Mouse (Mus musculus): ENCODE data around the gene Fam149b. TPM values are rescaled to one million over a fixed set of nuclear protein-coding genes. Genes with fewer than 3 reads are reported as not detected.

Gene Fam149b
- total and polyA plus RNA-seq, 2 experiments from 2014 or later: 26.6 to 61.4 TPM

- peak; percentile 23; the same call in 1 of the 2 replicates for TF ChIP-seq CTCF (IDR thresholded peaks at IDR 0.05; ENCODE audit: low read depth)
- DNase-seq: peak; percentile 94
- WGBS: 1% methylated on average over 59 of the region's 59 CpGs
Observed at GRCm38 (mm10) chr14:20388441-20389129, 40.6 kb downstream of the Fam149b start, which contains the start of gene Dnajc9. TSS of gene Dnajc9 (minus strand) at chr14:20388910.

GRCm38 (mm10) chr14:20389446-20390079 is 41.6 kb downstream of the Fam149b start:
- H3K9ac ChIP-seq: peak overlapping the region; percentile 63; the same call in 1 of the 2 replicates
- H3K9me3 ChIP-seq (ENCODE audit: low read length): no peaks in the 10 kb centered on the region
- H3K27me3 ChIP-seq (ENCODE audit: insufficient read depth, low read length): no peaks in the 10 kb centered on the region
- 91% methylated on average over 8 of the region's 8 CpGs for WGBS
- DNase-seq (no peak), ATAC-seq (no peak)
- H3K27ac ChIP-seq (ENCODE audit: low read depth, low read length): no peak overlapping the region
- H3K36me3 ChIP-seq (ENCODE audit: insufficient read depth): peaks cover 22% of the 10 kb centered on the region
- no peak for TF ChIP-seq CTCF (IDR thresholded peaks at IDR 0.05; ENCODE audit: low read depth)
- peak overlapping the region; percentile 81; the same call in 1 of the 2 replicates for H3K4me3 ChIP-seq (ENCODE audit: low read depth, low read length)
- H3K4me2 ChIP-seq (ENCODE audit: low read depth): peak overlapping the region; percentile 69
- H3K4me1 ChIP-seq (ENCODE audit: insufficient read depth): peaks cover 7% of the 10 kb centered on the region; the same call in 1 of the 2 replicates

More at GRCm38 (mm10) chr14:20388441-20389129, 40.6 kb downstream of the Fam149b start, which contains the start of gene Dnajc9:
- H3K4me3 ChIP-seq (ENCODE audit: low read depth, low read length): peak within 1 kb of the TSS; percentile 81
- ATAC-seq: peak; percentile 64
- H3K9me3 ChIP-seq (ENCODE audit: low read length): no peaks in the 10 kb centered on the region
- H3K9ac ChIP-seq: peak within 1 kb of the TSS; percentile 63
- no peaks in the 10 kb centered on the region for H3K27me3 ChIP-seq (ENCODE audit: insufficient read depth, low read length)
- peak within 1 kb of the TSS; percentile 82 for H3K27ac ChIP-seq (ENCODE audit: low read depth, low read length)
- peak within 1 kb of the TSS; percentile 69 for H3K4me2 ChIP-seq (ENCODE audit: low read depth)
- peaks cover 7% of the 10 kb centered on the region; the same call in 1 of the 2 replicates for H3K4me1 ChIP-seq (ENCODE audit: insufficient read depth)
- H3K36me3 ChIP-seq (ENCODE audit: insufficient read depth): peaks cover 24% of the 10 kb centered on the region

GRCm38 (mm10) chr14:20392326-20392725 is 44.4 kb downstream of the Fam149b start:
- Histone ChIP-seq H3K27me3 (ENCODE audit: insufficient read depth, low read length) (no peaks in the 10 kb centered on the region), H3K9ac (no peak overlapping the region), H3K4me3 (ENCODE audit: low read depth, low read length) (no peak overlapping the region), H3K9me3 (ENCODE audit: low read length) (no peaks in the 10 kb centered on the region), H3K36me3 (ENCODE audit: insufficient read depth) (peaks cover 11% of the 10 kb centered on the region), H3K4me2 (ENCODE audit: low read depth) (no peak overlapping the region), H3K27ac (ENCODE audit: low read depth, low read length) (no peak overlapping the region), H3K4me1 (ENCODE audit: insufficient read depth) (peaks cover 7% of the 10 kb centered on the region; the same call in 1 of the 2 replicates)
- WGBS: 91% methylated on average over 3 of the region's 4 CpGs
- TF ChIP-seq CTCF (IDR thresholded peaks at IDR 0.05; ENCODE audit: low read depth): no peak
- ATAC-seq (no peak), DNase-seq (no peak)

- 2% methylated on average over 68 of the region's 68 CpGs for WGBS
Observed at GRCm38 (mm10) chr14:20393205-20393913, 45.4 kb downstream of the Fam149b start, which contains the start of gene Mrps16. TSS of gene Mrps16 (minus strand) at chr14:20393634.

GRCm38 (mm10) chr14:20397220-20397619 is 49.3 kb downstream of the Fam149b start:
- Histone ChIP-seq H3K27ac (ENCODE audit: low read depth, low read length) (no peak overlapping the region), H3K4me3 (ENCODE audit: low read depth, low read length) (no peak overlapping the region)
- whole genome bisulfite sequencing: 68% methylated on average over 9 of the region's 9 CpGs

More at GRCm38 (mm10) chr14:20393205-20393913, 45.4 kb downstream of the Fam149b start, which contains the start of gene Mrps16:
- Histone ChIP-seq H3K36me3 (ENCODE audit: insufficient read depth) (peaks cover 11% of the 10 kb centered on the region), H3K4me1 (ENCODE audit: insufficient read depth) (peaks cover 3% of the 10 kb centered on the region; the same call in 1 of the 2 replicates), H3K27ac (ENCODE audit: low read depth, low read length) (peak within 1 kb of the TSS; percentile 87), H3K9me3 (ENCODE audit: low read length) (no peaks in the 10 kb centered on the region), H3K27me3 (ENCODE audit: insufficient read depth, low read length) (no peaks in the 10 kb centered on the region), H3K4me3 (ENCODE audit: low read depth, low read length) (peak within 1 kb of the TSS; percentile 82), H3K4me2 (ENCODE audit: low read depth) (peak within 1 kb of the TSS; percentile 63), H3K9ac (peak within 1 kb of the TSS; percentile 94)
- peak; percentile 98 for DNase-seq
- TF ChIP-seq CTCF (IDR thresholded peaks at IDR 0.05; ENCODE audit: low read depth): peak; percentile 97
- peak; percentile 97 for ATAC-seq

GRCm38 (mm10) chr14:20398864-20399263 is 50.9 kb downstream of the Fam149b start:
- Histone ChIP-seq H3K9ac (no peak overlapping the region), H3K4me3 (ENCODE audit: low read depth, low read length) (no peak overlapping the region), H3K36me3 (ENCODE audit: insufficient read depth) (no peaks in the 10 kb centered on the region), H3K27me3 (ENCODE audit: insufficient read depth, low read length) (no peaks in the 10 kb centered on the region), H3K4me2 (ENCODE audit: low read depth) (no peak overlapping the region), H3K27ac (ENCODE audit: low read depth, low read length) (no peak overlapping the region), H3K9me3 (ENCODE audit: low read length) (no peaks in the 10 kb centered on the region), H3K4me1 (ENCODE audit: insufficient read depth) (no peaks in the 10 kb centered on the region; the same call in 1 of the 2 replicates)
- TF ChIP-seq CTCF (IDR thresholded peaks at IDR 0.05; ENCODE audit: low read depth): no peak; the same call in 1 of the 2 replicates
- DNase-seq: no peak
- 43% methylated on average over 4 of the region's 4 CpGs for WGBS
- no peak for ATAC-seq

More at GRCm38 (mm10) chr14:20397220-20397619, 49.3 kb downstream of the Fam149b start:
- Histone ChIP-seq H3K4me1 (ENCODE audit: insufficient read depth) (no peaks in the 10 kb centered on the region; the same call in 1 of the 2 replicates), H3K27me3 (ENCODE audit: insufficient read depth, low read length) (no peaks in the 10 kb centered on the region), H3K36me3 (ENCODE audit: insufficient read depth) (no peaks in the 10 kb centered on the region), H3K9ac (no peak overlapping the region), H3K4me2 (ENCODE audit: low read depth) (no peak overlapping the region), H3K9me3 (ENCODE audit: low read length) (no peaks in the 10 kb centered on the region)
- ATAC-seq: no peak
- no peak for DNase-seq
- no peak for TF ChIP-seq CTCF (IDR thresholded peaks at IDR 0.05; ENCODE audit: low read depth)
